Mouse (Mus musculus) gastrocnemius, adult 2 months (tissue): ENCODE measurements around the gene Stk11. TPM values are rescaled to one million over a fixed set of nuclear protein-coding genes. Genes with fewer than 3 reads are reported as not detected.
A peak's percentile ranks its signal among the peaks of the same experiment; 100 is the strongest.

Source experiments
- DNase-seq: peaks from one replicate; pipeline ENCODE4 v3.0.0; 2022
- H3K27ac ChIP-seq: fragments of 200-600 bp; 2 replicates; pipeline ENCODE4 v1.8.1; 2022; ENCODE audit warnings: mild to moderate bottlenecking
- H3K4me3 ChIP-seq: fragments of 200-600 bp; 2 replicates; pipeline ENCODE4 v1.8.1; 2022; ENCODE audit warnings: mild to moderate bottlenecking, moderate library complexity
- CTCF ChIP-seq: fragments of 200-600 bp; IDR thresholded peaks from 2 replicates; pipeline ENCODE4 v1.8.1; 2022; ENCODE audit warnings: antibody characterized with exemption, mild to moderate bottlenecking, moderate library complexity
- intact Hi-C: fragments of 180-260 bp; cut with DNase I; formaldehyde crosslinking; loops from one replicate; pipeline ENCODE4 v1.15.1; 2025
- total RNA-seq, 2 experiments: library from RNA; stranded (reverse); gene quantifications; 2 replicates each; pipeline ENCODE4 v1.2.3; 2021

Gene Stk11
- total RNA-seq, 2 experiments from 2014 or later: 144 to 153 TPM

- TF ChIP-seq CTCF: no peak
- peak; percentile 79 for DNase-seq
- peak overlapping the region; percentile 96 for H3K27ac ChIP-seq
- intact Hi-C loops: no loop called here
- H3K4me3 ChIP-seq: peak overlapping the region; percentile 100
These were observed 4.5 kb downstream of the Stk11 start for GRCm38 (mm10) chr10:80120146-80120545.

DNA sequence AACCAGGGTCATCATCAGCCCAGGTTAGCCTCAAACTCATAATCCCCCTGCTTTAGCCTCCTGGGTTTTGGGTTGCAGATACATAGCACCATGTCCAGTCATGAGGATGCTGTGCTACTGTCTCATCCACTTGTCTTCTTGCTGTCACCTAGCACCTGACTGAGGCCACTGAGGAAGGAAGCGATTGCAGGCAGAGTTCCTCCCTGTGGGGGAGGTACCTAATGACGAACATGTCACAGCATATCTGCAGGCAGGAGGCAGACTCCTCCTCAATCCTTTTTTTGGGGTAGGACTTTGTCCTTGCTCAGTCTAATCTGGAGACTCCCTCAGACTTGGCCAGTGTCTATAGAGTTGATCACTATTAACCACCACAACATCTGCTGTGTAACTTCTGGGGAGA, 6.0 kb downstream of the Stk11 start:
- H3K27ac ChIP-seq: 0 out of 2 replicates have a peak overlapping the region, but pooled peaks have one; percentile 12
- TF ChIP-seq CTCF: no peak
- intact Hi-C loops: no loop called here
- no peak overlapping the region for H3K4me3 ChIP-seq
- DNase-seq: peak; percentile 13

- intact Hi-C loops: no loop called here
- DNase-seq: peak; percentile 18
- Histone ChIP-seq H3K27ac (no peak overlapping the region), H3K4me3 (no peak overlapping the region)
- no peak for TF ChIP-seq CTCF
These were observed 8.4 kb downstream of the Stk11 start for GRCm38 (mm10) chr10:80123932-80124562.

GRCm38 (mm10) chr10:80127920-80128319, 12.3 kb downstream of the Stk11 start:
- Histone ChIP-seq H3K4me3 (no peak overlapping the region), H3K27ac (no peak overlapping the region)
- DNase-seq: peak; percentile 17
- intact Hi-C loops: no loop called here
- TF ChIP-seq CTCF: no peak

DNA sequence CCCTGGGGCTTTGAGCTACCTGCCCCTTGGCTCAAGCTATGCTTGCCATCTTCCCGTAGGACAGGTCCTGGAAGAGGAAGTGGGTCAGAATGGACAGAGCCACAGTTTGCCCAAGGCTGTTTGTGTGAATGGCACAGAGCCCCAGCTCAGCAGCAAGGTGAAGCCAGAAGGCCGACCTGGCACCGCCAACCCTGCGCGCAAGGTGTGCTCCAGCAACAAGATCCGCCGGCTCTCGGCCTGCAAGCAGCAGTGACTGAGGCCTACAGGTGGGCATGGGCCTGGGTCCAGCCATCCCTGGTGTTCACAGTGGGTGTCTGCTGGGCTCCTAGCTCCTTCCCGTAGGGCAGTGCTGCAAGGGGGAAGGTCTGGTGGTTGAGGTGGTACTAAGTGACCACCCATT, 14.2 kb downstream of the Stk11 start:
- intact Hi-C loops: loop anchor here (5.0 kb wide), 1 partner anchor 98 kb away; no protein-coding TSS in a partner anchor
- Histone ChIP-seq H3K27ac (no peak overlapping the region), H3K4me3 (no peak overlapping the region)
- DNase-seq: peak; percentile 20
- TF ChIP-seq CTCF: no peak

- Histone ChIP-seq H3K4me3 (no peak overlapping the region), H3K27ac (no peak overlapping the region)
- TF ChIP-seq CTCF: no peak
- peak; percentile 13 for DNase-seq
- intact Hi-C loops: loop anchor here (5.0 kb wide), 1 partner anchor 98 kb away; no protein-coding TSS in a partner anchor
These were observed 14.9 kb downstream of the Stk11 start for GRCm38 (mm10) chr10:80130403-80131031.

DNA sequence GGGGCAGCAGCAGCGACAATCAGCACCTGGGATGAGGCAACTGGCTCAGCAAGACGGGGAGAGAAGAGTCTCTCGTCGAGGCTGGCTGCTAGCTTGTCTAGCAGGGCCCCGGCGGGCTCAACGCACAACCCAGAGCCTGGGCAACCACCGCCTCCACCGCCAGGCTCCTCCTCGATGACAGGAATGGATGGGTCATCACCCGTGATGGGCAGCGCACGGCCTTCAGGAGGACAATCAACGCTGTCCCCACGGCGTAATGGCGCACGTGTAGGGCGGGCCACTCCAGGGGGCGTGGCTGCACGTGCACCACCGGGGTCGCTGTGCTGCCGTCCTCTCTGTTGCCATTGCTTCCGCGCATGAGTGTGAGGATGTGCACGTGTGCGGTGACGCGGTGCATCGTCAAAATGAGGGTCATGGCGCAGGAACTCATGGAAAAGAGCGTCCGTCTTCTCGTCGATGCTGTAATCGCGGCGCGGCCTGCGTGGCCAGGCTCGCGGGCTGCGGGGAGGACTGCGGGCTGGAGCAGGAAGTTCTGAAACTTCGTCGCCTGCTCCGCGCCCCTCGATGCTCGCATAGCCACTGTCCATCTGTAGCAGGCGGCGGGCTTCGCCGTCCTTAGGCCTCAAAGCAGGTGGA, 15.8 kb downstream of the Stk11 start:
- no peak overlapping the region for H3K4me3 ChIP-seq
- H3K27ac ChIP-seq: no peak overlapping the region
- intact Hi-C loops: loop anchor here (5.0 kb wide), 1 partner anchor 99 kb away; no protein-coding TSS in a partner anchor
- TF ChIP-seq CTCF: no peak
- peak; percentile 26 for DNase-seq

- Histone ChIP-seq H3K27ac (no peak overlapping the region), H3K4me3 (no peak overlapping the region)
- peak; percentile 17 for DNase-seq
- intact Hi-C loops: loop anchor here (5.0 kb wide), 1 partner anchor 100 kb away; no protein-coding TSS in a partner anchor
- TF ChIP-seq CTCF: no peak
These were observed 16.3 kb downstream of the Stk11 start for GRCm38 (mm10) chr10:80131952-80132350.

DNA sequence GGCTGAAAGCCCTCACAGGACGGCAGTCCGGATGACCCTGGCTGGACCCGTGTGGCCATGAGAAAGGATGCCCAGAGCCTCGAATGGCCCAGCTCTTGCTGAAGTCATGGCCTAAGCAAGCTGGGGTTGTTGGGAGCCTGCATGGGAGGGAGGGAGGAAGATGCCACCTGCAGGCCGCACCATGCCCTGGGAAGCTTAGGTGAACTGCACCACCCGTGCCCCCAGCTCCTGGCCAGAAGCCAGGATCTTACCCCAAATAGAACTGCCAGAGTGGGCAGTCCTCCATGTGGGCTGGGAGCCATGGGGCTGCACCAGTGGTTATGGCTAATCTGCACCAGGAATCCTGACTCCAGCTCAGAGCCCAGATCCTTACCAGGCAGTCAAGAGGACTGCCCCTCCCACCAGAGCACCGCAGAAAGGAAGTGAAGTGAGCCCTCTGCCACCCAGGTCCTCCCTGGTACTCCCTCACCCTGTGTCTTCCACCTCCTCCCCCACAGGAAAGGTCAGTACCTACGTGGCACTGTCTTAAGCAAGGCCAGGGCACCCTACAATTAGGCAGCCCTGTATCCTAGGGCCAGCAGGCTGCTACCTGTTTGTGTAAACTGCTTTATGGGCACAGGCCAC, 17.7 kb downstream of the Stk11 start:
- peak; percentile 78 for DNase-seq
- H3K27ac ChIP-seq: peak overlapping the region; percentile 69
- TF ChIP-seq CTCF: peak; percentile 48; the same call in 1 of the 2 replicates
- intact Hi-C loops: loop anchor here (5.0 kb wide), 1 partner anchor 101 kb away; no protein-coding TSS in a partner anchor
- no peak overlapping the region for H3K4me3 ChIP-seq

- Histone ChIP-seq H3K27ac (no peak overlapping the region), H3K4me3 (no peak overlapping the region)
- TF ChIP-seq CTCF: no peak
- intact Hi-C loops: loop anchor here (5.0 kb wide), 1 partner anchor 102 kb away; no protein-coding TSS in a partner anchor
- DNase-seq: no peak
These were observed 18.8 kb downstream of the Stk11 start for GRCm38 (mm10) chr10:80134421-80134820.

DNA sequence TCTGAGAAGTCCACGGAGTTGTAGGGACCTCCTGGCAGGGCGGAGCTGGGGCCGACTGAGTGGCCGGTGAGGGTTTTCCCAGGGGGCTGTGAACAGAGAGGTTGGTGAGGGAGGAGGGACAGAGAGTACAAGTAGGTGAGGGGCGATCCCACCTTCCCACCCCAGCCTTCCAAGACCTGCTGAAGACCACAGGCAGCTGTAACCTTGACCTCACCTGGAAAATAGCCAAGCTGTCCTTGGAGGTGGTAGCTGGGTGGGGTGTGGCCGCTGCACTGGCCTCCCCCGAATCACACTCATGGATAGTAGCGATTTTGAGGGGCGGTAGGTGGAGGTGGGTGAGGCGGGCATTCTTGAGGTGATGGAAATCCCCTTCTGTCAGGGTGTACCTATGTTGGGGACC, 19.6 kb downstream of the Stk11 start:
- Histone ChIP-seq H3K27ac (no peak overlapping the region), H3K4me3 (no peak overlapping the region)
- intact Hi-C loops: no loop called here
- DNase-seq: no peak
- no peak for TF ChIP-seq CTCF

GRCm38 (mm10) chr10:80135641-80136040, 20.0 kb downstream of the Stk11 start:
- Histone ChIP-seq H3K4me3 (no peak overlapping the region), H3K27ac (no peak overlapping the region)
- intact Hi-C loops: no loop called here
- TF ChIP-seq CTCF: no peak
- no peak for DNase-seq
